Comparison of ENCODE assay signal across 8 mouse cellular contexts in the genomic region with DNA sequence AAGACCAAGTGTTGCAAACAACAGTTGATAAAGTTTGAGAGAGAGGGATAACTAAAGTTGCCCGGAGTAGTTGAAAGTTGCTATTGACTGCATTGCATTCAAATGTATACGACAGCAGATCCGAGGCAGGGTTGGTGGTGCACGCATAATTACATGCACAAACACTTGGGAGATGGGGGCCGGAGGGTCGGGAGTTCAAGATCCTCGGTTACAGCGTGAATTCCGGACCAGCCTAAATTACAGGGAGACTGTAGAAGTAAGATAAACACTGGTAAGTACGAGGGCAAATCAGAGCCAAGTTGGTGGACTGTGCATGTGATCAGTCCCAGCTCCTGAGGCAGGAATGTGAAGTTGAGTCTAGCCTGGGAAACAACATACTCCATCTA. TPM values are rescaled to one million over a fixed set of nuclear protein-coding genes. Genes with fewer than 3 reads are reported as not detected.
DNase-seq lines count a peak whose midpoint lies in the region; ATAC-seq and TF ChIP-seq lines count a peak whose summit lies in the region.

No protein-coding gene starts in this region.

- H3K27me3 ChIP-seq in lung, embryonic 15.5 days: no peaks in the 10 kb centered on the region
- H3K27me3 ChIP-seq in embryonic facial prominence, embryonic 12.5 days: no peaks in the 10 kb centered on the region
- H3K27me3 ChIP-seq in intestine, postnatal 0 days (replicated peaks; ENCODE audit: control insufficient read depth, insufficient read depth, low read length): no peaks in the 10 kb centered on the region
- no peaks in the 10 kb centered on the region for H3K27me3 ChIP-seq in neural tube, embryonic 14.5 days (ENCODE audit: control insufficient read depth, insufficient read depth, low read length)

- peak overlapping the region; percentile 91 for H3K9ac ChIP-seq in lung, embryonic 15.5 days
- peak overlapping the region; percentile 85 for H3K9ac ChIP-seq in embryonic facial prominence, embryonic 12.5 days
- peak overlapping the region; percentile 83 for H3K9ac ChIP-seq in intestine, postnatal 0 days (ENCODE audit: low read depth, low read length)
- H3K9ac ChIP-seq in neural tube, embryonic 14.5 days (replicated peaks; ENCODE audit: low read depth, low read length): peak overlapping the region; percentile 82

- peaks cover 7% of the 10 kb centered on the region; the same call in 1 of the 2 replicates for H3K4me1 ChIP-seq in lung, embryonic 15.5 days
- peaks cover 10% of the 10 kb centered on the region for H3K4me1 ChIP-seq in embryonic facial prominence, embryonic 12.5 days
- 0 out of 2 replicates have a peak, but pooled peaks cover 4% of the 10 kb centered on the region for H3K4me1 ChIP-seq in intestine, postnatal 0 days (replicated peaks; ENCODE audit: control insufficient read depth, insufficient read depth, low read length)
- H3K4me1 ChIP-seq in neural tube, embryonic 14.5 days (ENCODE audit: control insufficient read depth, insufficient read depth, low read length): peaks cover 8% of the 10 kb centered on the region

- no peak overlapping the region for H3K27ac ChIP-seq in lung, embryonic 15.5 days
- H3K27ac ChIP-seq in embryonic facial prominence, embryonic 12.5 days: no peak overlapping the region
- H3K27ac ChIP-seq in intestine, postnatal 0 days (ENCODE audit: low read depth, low read length): peak overlapping the region; percentile 30; the same call in 1 of the 2 replicates
- no peak overlapping the region for H3K27ac ChIP-seq in neural tube, embryonic 14.5 days (ENCODE audit: low read depth, low read length)

- ATAC-seq in lung, embryonic 15.5 days (ENCODE audit: borderline replicate concordance, extremely low read depth, low FRiP score, low TSS enrichment): 0 out of 2 replicates have a peak, but pooled peaks have one; percentile 30
- no peak for ATAC-seq in embryonic facial prominence, embryonic 12.5 days (ENCODE audit: insufficient number of reproducible peaks, insufficient read depth, low FRiP score, low TSS enrichment)
- ATAC-seq in intestine, postnatal 0 days: no peak
- ATAC-seq in neural tube, embryonic 14.5 days (ENCODE audit: low read depth): peak; percentile 44

- H3K36me3 ChIP-seq in lung, embryonic 15.5 days: peaks cover 26% of the 10 kb centered on the region
- peaks cover 29% of the 10 kb centered on the region for H3K36me3 ChIP-seq in embryonic facial prominence, embryonic 12.5 days
- H3K36me3 ChIP-seq in intestine, postnatal 0 days (ENCODE audit: control insufficient read depth, insufficient read depth): peaks cover 26% of the 10 kb centered on the region
- H3K36me3 ChIP-seq in neural tube, embryonic 14.5 days (ENCODE audit: control insufficient read depth, insufficient read depth, low read length): peaks cover 14% of the 10 kb centered on the region

- H3K4me2 ChIP-seq in lung, embryonic 15.5 days: peak overlapping the region; percentile 73
- H3K4me2 ChIP-seq in embryonic facial prominence, embryonic 12.5 days (replicated peaks): peak overlapping the region; percentile 93
- peak overlapping the region; percentile 71 for H3K4me2 ChIP-seq in intestine, postnatal 0 days (replicated peaks; ENCODE audit: low read depth)
- H3K4me2 ChIP-seq in neural tube, embryonic 14.5 days (ENCODE audit: low read depth, low read length): peak overlapping the region; percentile 95

- H3K4me3 ChIP-seq in lung, embryonic 15.5 days: peak overlapping the region; percentile 100
- H3K4me3 ChIP-seq in embryonic facial prominence, embryonic 12.5 days: peak overlapping the region; percentile 96
- H3K4me3 ChIP-seq in intestine, postnatal 0 days (ENCODE audit: low read depth, low read length): peak overlapping the region; percentile 97
- peak overlapping the region; percentile 96 for H3K4me3 ChIP-seq in neural tube, embryonic 14.5 days (ENCODE audit: low read depth, low read length)

- no peak for TF ChIP-seq CTCF in intestine, postnatal 0 days (IDR thresholded peaks at IDR 0.05; ENCODE audit: low read depth)

- 3% methylated on average over 10 of the region's 10 CpGs for WGBS in lung, embryonic 15.5 days
- 3% methylated on average over 10 of the region's 10 CpGs for WGBS in embryonic facial prominence, embryonic 12.5 days
- 1% methylated on average over 10 of the region's 10 CpGs for WGBS in intestine, postnatal 0 days
- 4% methylated on average over 10 of the region's 10 CpGs for WGBS in neural tube, embryonic 14.5 days

- no peak for DNase-seq in lung, postnatal 4 days
- DNase-seq in frontal cortex, postnatal 10 days (ENCODE audit: low spot score in 2 of 2): no peak
- DNase-seq in ovary, adult 18-20 months (ENCODE audit: low spot score): no peak
- no peak for DNase-seq in spleen, postnatal 14 days (ENCODE audit: low spot score in 2 of 2)

- no peaks in the 10 kb centered on the region for H3K9me3 ChIP-seq in lung, embryonic 15.5 days
- no peaks in the 10 kb centered on the region for H3K9me3 ChIP-seq in embryonic facial prominence, embryonic 12.5 days
- H3K9me3 ChIP-seq in intestine, postnatal 0 days (ENCODE audit: control insufficient read depth): no peaks in the 10 kb centered on the region
- no peaks in the 10 kb centered on the region for H3K9me3 ChIP-seq in neural tube, embryonic 14.5 days (ENCODE audit: control insufficient read depth, low read length)

RNA-seq across cellular contexts. Expression of a gene that starts 0.6 kb away (rescaled TPM):
- polyA plus RNA-seq in lung, embryonic 15.5 days (2015; fragmentation: Nextera tagmentation; extraction: Ambion mirVana): 42.1 and 43.7 TPM in 2 replicates
- polyA plus RNA-seq in embryonic facial prominence, embryonic 12.5 days (2016; fragmentation: Nextera tagmentation; extraction: Ambion mirVana): 57.7 and 59.5 TPM in 2 replicates
- polyA plus RNA-seq in intestine, postnatal 0 days (2015; fragmentation: Nextera tagmentation; extraction: Ambion mirVana): 25.3 and 26.2 TPM in 2 replicates
- polyA plus RNA-seq in neural tube, embryonic 14.5 days (2014; fragmentation: Nextera tagmentation; extraction: Ambion mirVana): 49.8 and 51.8 TPM in 2 replicates

RNA-seq across cellular contexts. Expression of a gene that starts 17.4 kb away (rescaled TPM):
- polyA plus RNA-seq in lung, embryonic 15.5 days (2015; fragmentation: Nextera tagmentation; extraction: Ambion mirVana): 117 and 125 TPM in 2 replicates
- polyA plus RNA-seq in embryonic facial prominence, embryonic 12.5 days (2016; fragmentation: Nextera tagmentation; extraction: Ambion mirVana): 247 and 257 TPM in 2 replicates
- polyA plus RNA-seq in intestine, postnatal 0 days (2015; fragmentation: Nextera tagmentation; extraction: Ambion mirVana): 107 and 115 TPM in 2 replicates
- polyA plus RNA-seq in neural tube, embryonic 14.5 days (2014; fragmentation: Nextera tagmentation; extraction: Ambion mirVana): 447 TPM in 2 replicates

RNA-seq across cellular contexts. Expression of a gene that starts 21.4 kb away (rescaled TPM):
- 31.1 and 32.0 TPM in 2 replicates for polyA plus RNA-seq in lung, embryonic 15.5 days (2015; fragmentation: Nextera tagmentation; extraction: Ambion mirVana)
- polyA plus RNA-seq in embryonic facial prominence, embryonic 12.5 days (2016; fragmentation: Nextera tagmentation; extraction: Ambion mirVana): 33.6 and 35.6 TPM in 2 replicates
- 13.1 and 16.1 TPM in 2 replicates for polyA plus RNA-seq in intestine, postnatal 0 days (2015; fragmentation: Nextera tagmentation; extraction: Ambion mirVana)
- polyA plus RNA-seq in neural tube, embryonic 14.5 days (2014; fragmentation: Nextera tagmentation; extraction: Ambion mirVana): 23.0 and 25.5 TPM in 2 replicates

Comparison
In these comparisons a context has a peak if more than half of its experiments do, and no peak if none do; other contexts are left out.
1. ATAC-seq: peak in lung, embryonic 15.5 days (single experiment) and neural tube, embryonic 14.5 days (single experiment); none in embryonic facial prominence, embryonic 12.5 days (single experiment) and intestine, postnatal 0 days (single experiment).
2. Peak in every context shown above with its lines, with median percentiles within 50 percentile points of each other: H3K4me2 ChIP-seq, H3K4me3 ChIP-seq and H3K9ac ChIP-seq.